Mouse (Mus musculus) myocyte (in vitro differentiated cells): ENCODE data around the gene Amh. TPM values are rescaled to one million over a fixed set of nuclear protein-coding genes. Genes with fewer than 3 reads are reported as not detected.
"Not testable (repeated sequence)": the region's sequence is repeated elsewhere in the genome, so short reads cannot be mapped to it uniquely, and the experiment has no call there.

ENCODE experiments used
- H3K27me3 ChIP-seq: one replicate; pipeline ENCODE4 v1.6.1; 2011; ENCODE audit not compliant: control insufficient read depth, insufficient read depth, insufficient read length
- H3K36me3 ChIP-seq: one replicate; pipeline ENCODE4 v1.6.1; 2011; ENCODE audit not compliant: control insufficient read depth, insufficient read depth
- H3K4me2 ChIP-seq: one replicate; pipeline ENCODE4 v1.6.1; 2011; ENCODE audit warnings: low read depth, control low read depth
- H3K4me3 ChIP-seq: one replicate; pipeline ENCODE4 v1.5.1; 2011; ENCODE audit warnings: mild to moderate bottlenecking, control low read depth, moderate library complexity
- H3K79me2 ChIP-seq: one replicate; pipeline ENCODE4 v1.6.1; 2011; ENCODE audit not compliant: control insufficient read depth, insufficient read depth
- H3ac ChIP-seq: one replicate; pipeline ENCODE4 v1.6.1; 2011; ENCODE audit not compliant: control insufficient read depth, insufficient read length
- CEBPB ChIP-seq: IDR thresholded peaks from 2 replicates; pipeline ENCODE4 v1.6.1; 2011; ENCODE audit warnings: mild to moderate bottlenecking, moderate library complexity; ENCODE audit not compliant: poor library complexity, insufficient read depth, severe bottlenecking
- E2F4 ChIP-seq: IDR thresholded peaks from one replicate; pipeline ENCODE4 v1.6.1; 2011; ENCODE audit warnings: mild to moderate bottlenecking, control low read depth, moderate library complexity; ENCODE audit not compliant: insufficient read depth
- MAX ChIP-seq: IDR thresholded peaks from one replicate; pipeline ENCODE4 v1.6.1; 2011; ENCODE audit warnings: low read depth, mild to moderate bottlenecking, control low read depth
- MYOD1 ChIP-seq, 3 experiments: IDR thresholded peaks; one replicate each; pipeline ENCODE4 v1.6.1; 2011; ENCODE audit warnings: control low read depth in 2 of 3, low read depth in 2 of 3, mild to moderate bottlenecking in 2 of 3, moderate library complexity in 1 of 3; ENCODE audit not compliant: insufficient read length in 2 of 3, control insufficient read depth in 1 of 3
- MYOG ChIP-seq, 3 experiments: IDR thresholded peaks; one replicate each; pipeline ENCODE4 v1.6.1; 2011; ENCODE audit warnings: control low read depth in 2 of 3, low read depth in 2 of 3, mild to moderate bottlenecking in 2 of 3; ENCODE audit not compliant: insufficient read length in 2 of 3, control insufficient read depth in 1 of 3, insufficient read depth in 1 of 3
- POLR2A ChIP-seq: IDR thresholded peaks from one replicate; pipeline ENCODE4 v1.6.1; 2011; ENCODE audit warnings: low read depth, mild to moderate bottlenecking, control low read depth, moderate library complexity; ENCODE audit not compliant: insufficient read length
- POLR2AphosphoS2 ChIP-seq: IDR thresholded peaks from one replicate; pipeline ENCODE4 v1.6.1; 2011; ENCODE audit warnings: low read depth, control low read depth; ENCODE audit not compliant: insufficient read length
- SRF ChIP-seq: IDR thresholded peaks from one replicate; pipeline ENCODE4 v1.6.1; 2011; ENCODE audit warnings: low read depth; ENCODE audit not compliant: control insufficient read depth, insufficient read length
- TCF12 ChIP-seq: IDR thresholded peaks from one replicate; pipeline ENCODE4 v1.6.1; 2011; ENCODE audit warnings: mild to moderate bottlenecking, control low read depth; ENCODE audit not compliant: poor library complexity, insufficient read depth, severe bottlenecking
- TCF3 ChIP-seq: IDR thresholded peaks from one replicate; pipeline ENCODE4 v1.6.1; 2011; ENCODE audit warnings: low read depth, control low read depth; ENCODE audit not compliant: insufficient read length
- USF1 ChIP-seq: IDR thresholded peaks from one replicate; pipeline ENCODE4 v1.6.1; 2011; ENCODE audit warnings: low read depth, mild to moderate bottlenecking, control low read depth, moderate library complexity
- polyA plus RNA-seq: library from polyadenylated mRNA; unstranded; fragments of >200 nt; fragmentation: generic; extraction: Trizol; gene quantifications from one replicate; pipeline ENCODE4 v1.2.1, GENCODE M21; 2012; ENCODE audit warnings: missing spikeins

Gene Amh
- polyA plus RNA-seq, 1 experiment, result 0.76 TPM

GRCm38 (mm10) chr10:80813366-80813765, 8.3 kb downstream of the Amh start, which contains the start of gene Jsrp1:
Jsrp1 (minus strand) TSS chr10:80813498.
- Histone ChIP-seq H3K4me3 (peak within 1 kb of the TSS; percentile 33), H3K79me2 (no peaks in the 10 kb centered on the region), H3K27me3 (no peaks in the 10 kb centered on the region), H3K36me3 (no peaks in the 10 kb centered on the region), H3K4me2 (peak within 1 kb of the TSS; percentile 79), H3ac (no peak within 1 kb of the TSS)
- TF ChIP-seq POLR2A (peak; percentile 51), SRF (no peak), POLR2AphosphoS2 (peak; percentile 55), MYOD1 (IDR thresholded peaks at IDR 0.05; ENCODE audit: control insufficient read depth in 1 of 3, insufficient read length in 2 of 3, low read depth in 2 of 3) (peak; percentile 95 to 100 (median 99)), TCF3 (peak; percentile 81), MAX (no peak), MYOG (IDR thresholded peaks at IDR 0.05; ENCODE audit: control insufficient read depth in 1 of 3, insufficient read depth in 1 of 3, insufficient read length in 2 of 3, low read depth in 2 of 3) (peak; percentile 84 to 95 (median 87)), TCF12 (peak; percentile 84), CEBPB (no peak)

DNA sequence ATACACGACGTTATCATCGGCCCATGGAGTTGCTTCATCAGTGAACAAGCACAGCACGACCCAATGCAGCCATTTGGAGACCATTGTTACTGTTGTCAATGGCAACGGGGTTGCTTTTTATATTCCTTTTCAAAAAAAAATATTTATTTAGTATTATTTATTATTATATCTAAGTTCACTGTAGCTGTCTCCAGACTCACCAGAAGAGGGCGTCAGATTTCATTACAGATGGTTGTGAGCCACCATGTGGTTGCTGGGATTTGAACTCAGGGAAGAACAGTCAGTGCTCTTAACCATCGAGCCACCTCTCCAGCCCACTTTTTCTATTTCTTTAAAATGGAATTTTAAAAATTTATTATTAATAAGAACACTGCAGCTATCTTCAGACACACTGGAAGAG, 9.8 kb downstream of the Amh start:
- no peak for TF ChIP-seq E2F4
- no peaks in the 10 kb centered on the region for H3K36me3 ChIP-seq
- no peaks in the 10 kb centered on the region for H3K79me2 ChIP-seq
- no peaks in the 10 kb centered on the region for H3K27me3 ChIP-seq
- H3ac ChIP-seq, result no peak overlapping the region
- no peak overlapping the region for H3K4me2 ChIP-seq
- H3K4me3 ChIP-seq, result no peak overlapping the region

DNA sequence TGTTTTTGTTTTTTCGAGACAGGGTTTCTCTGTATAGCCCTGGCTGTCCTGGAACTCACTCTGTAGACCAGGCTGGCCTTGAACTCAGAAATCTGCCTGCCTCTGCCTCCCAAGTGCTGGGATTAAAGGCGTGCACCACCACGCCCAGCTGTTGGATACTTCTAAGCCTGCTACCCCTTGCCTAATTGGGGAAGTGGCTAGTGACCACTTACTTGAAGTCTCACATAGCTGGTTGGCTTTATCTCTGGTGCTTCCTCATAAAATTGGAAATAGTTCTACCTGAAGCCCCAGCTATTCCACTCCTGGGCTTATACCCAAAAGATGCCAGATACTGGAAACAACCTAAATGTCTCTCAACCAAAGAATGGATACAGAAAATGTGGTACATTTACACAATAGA, 11.3 kb downstream of the Amh start:
- H3ac ChIP-seq, H3K79me2 ChIP-seq, H3K36me3 ChIP-seq, H3K4me3 ChIP-seq, H3K4me2 ChIP-seq, H3K27me3 ChIP-seq: not testable (repeated sequence)

- Histone ChIP-seq H3K79me2 (no peaks in the 10 kb centered on the region), H3K4me2 (no peak overlapping the region), H3ac (no peak overlapping the region), H3K4me3 (no peak overlapping the region), H3K27me3 (no peaks in the 10 kb centered on the region), H3K36me3 (no peaks in the 10 kb centered on the region)
- TF ChIP-seq TCF3, result no peak
- no peak for TF ChIP-seq MYOD1 (IDR thresholded peaks at IDR 0.05; ENCODE audit: control insufficient read depth in 1 of 3, insufficient read length in 2 of 3, low read depth in 2 of 3)
- TF ChIP-seq USF1, result no peak
- no peak for TF ChIP-seq SRF
Observed at GRCm38 (mm10) chr10:80817164-80817563, 12.1 kb downstream of the Amh start.

- not testable (repeated sequence) for H3K4me3 ChIP-seq, H3K79me2 ChIP-seq, H3K27me3 ChIP-seq, H3K4me2 ChIP-seq, H3K36me3 ChIP-seq, H3ac ChIP-seq
Observed at GRCm38 (mm10) chr10:80817955-80818354, 12.9 kb downstream of the Amh start.

DNA sequence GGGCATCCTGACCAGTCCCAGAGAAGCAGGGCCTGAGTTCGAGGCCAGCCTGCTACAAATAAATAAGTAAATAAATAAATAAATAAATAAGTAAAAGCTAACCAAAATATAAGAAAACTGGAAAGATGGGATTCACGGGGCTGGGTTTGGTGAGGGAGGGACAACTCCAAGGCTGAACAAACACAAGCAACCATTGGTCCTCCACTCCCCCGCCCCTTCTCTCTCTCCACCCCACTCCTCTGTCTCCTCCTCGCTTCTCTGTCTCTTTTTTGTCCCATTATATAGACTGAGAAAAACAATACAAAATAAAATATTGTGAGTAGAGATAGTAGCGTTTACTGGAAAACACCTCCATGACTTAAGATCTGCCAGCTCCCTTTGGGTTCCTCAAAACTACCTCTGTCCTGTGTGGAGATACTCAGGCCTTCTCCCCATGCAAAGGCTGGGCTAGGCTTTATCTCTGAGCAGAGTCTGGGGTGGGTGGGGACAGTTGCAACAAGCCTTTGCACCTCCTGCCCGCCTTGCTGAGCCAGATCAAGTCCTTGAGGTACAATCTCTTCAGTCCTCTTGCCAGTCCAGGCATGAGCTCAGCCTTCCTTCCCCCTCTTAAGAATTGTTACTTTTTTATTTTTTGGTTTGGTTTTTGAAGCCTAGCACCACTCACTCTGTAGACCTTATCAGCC, 13.7 kb downstream of the Amh start:
- Histone ChIP-seq H3ac (no peak overlapping the region), H3K36me3 (no peaks in the 10 kb centered on the region), H3K4me3 (no peak overlapping the region), H3K27me3 (no peaks in the 10 kb centered on the region), H3K79me2 (no peaks in the 10 kb centered on the region), H3K4me2 (no peak overlapping the region)
- TF ChIP-seq MYOG (IDR thresholded peaks at IDR 0.05; ENCODE audit: control insufficient read depth in 1 of 3, insufficient read depth in 1 of 3, insufficient read length in 2 of 3, low read depth in 2 of 3), result no peak
- TF ChIP-seq POLR2AphosphoS2, result no peak
- TF ChIP-seq MYOD1 (IDR thresholded peaks at IDR 0.05; ENCODE audit: control insufficient read depth in 1 of 3, insufficient read length in 2 of 3, low read depth in 2 of 3), result no peak
- TF ChIP-seq SRF, result no peak
- no peak for TF ChIP-seq USF1
- TF ChIP-seq CEBPB, result no peak
- no peak for TF ChIP-seq TCF3
- TF ChIP-seq POLR2A, result no peak
